Mouse (Mus musculus): ENCODE measurements at regions not wholly inside any gene's neighbourhood (a gene's known extent, or its start where the extent isn't known, plus 50 kb on each side); places are given as distances from the start of the nearest gene placed in this dataset.

GRCm38 (mm10) chr16:95848555-95849082, 142.1 kb downstream of the Psmg1 start:
- DNase-seq (ENCODE audit: low read depth, low spot score): no peak
- WGBS: 25% methylated on average over 6 of the region's 6 CpGs

DNA sequence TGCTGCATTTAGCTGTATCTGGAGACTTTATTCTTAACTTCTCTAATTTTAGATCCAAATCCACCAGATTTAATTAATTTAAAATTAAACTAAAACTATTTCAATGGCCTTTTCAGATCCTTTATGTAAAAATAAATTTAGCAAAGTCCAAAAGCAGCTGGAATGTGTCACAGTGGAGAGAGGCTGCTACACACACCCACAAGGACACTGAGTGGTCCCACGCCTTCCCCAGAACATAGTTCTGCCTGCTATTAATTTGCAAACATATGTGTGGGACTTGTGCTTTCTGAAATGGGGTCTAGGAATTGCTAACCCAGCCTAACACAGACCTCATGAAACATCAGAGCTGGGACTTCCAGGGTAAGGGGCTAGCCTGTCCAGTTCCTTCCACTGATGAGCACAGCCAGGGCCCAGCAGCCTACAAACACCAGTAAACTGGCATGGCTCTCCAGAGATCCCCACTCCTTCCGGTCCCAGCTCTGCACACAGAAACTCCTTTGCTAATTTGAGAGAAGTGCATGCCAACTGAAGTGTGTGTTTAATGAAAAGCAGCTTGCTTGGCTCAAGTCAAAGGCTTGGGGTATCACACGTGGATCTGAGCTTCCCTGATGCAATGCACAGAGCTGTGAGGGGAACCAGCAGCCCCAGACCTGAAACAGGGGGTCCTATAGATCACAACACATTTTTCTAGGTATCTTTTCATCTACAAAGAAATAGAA, 142.8 kb downstream of the Psmg1 start:
- DNase-seq (ENCODE audit: low read depth, low spot score): no peak
- WGBS: 39% methylated on average over 3 of the region's 3 CpGs

GRCm38 (mm10) chr16:95845323-95845860, 143.5 kb downstream of the Ets2 start:
- no peak for DNase-seq (ENCODE audit: low read depth, low spot score)

GRCm38 (mm10) chr16:95844691-95845090, 142.8 kb downstream of the Ets2 start:
- DNase-seq (ENCODE audit: low read depth, low spot score): no peak
- 36% methylated on average over 4 of the region's 4 CpGs for WGBS

More at GRCm38 (mm10) chr16:95845323-95845860, 143.5 kb downstream of the Ets2 start:
- 26% methylated on average over 10 of the region's 10 CpGs for WGBS

- 92% methylated on average over 3 of the region's 3 CpGs for WGBS
- DNase-seq (ENCODE audit: low read depth, low spot score): no peak
These were observed 140.9 kb downstream of the Ets2 start for GRCm38 (mm10) chr16:95842766-95843165.

DNA sequence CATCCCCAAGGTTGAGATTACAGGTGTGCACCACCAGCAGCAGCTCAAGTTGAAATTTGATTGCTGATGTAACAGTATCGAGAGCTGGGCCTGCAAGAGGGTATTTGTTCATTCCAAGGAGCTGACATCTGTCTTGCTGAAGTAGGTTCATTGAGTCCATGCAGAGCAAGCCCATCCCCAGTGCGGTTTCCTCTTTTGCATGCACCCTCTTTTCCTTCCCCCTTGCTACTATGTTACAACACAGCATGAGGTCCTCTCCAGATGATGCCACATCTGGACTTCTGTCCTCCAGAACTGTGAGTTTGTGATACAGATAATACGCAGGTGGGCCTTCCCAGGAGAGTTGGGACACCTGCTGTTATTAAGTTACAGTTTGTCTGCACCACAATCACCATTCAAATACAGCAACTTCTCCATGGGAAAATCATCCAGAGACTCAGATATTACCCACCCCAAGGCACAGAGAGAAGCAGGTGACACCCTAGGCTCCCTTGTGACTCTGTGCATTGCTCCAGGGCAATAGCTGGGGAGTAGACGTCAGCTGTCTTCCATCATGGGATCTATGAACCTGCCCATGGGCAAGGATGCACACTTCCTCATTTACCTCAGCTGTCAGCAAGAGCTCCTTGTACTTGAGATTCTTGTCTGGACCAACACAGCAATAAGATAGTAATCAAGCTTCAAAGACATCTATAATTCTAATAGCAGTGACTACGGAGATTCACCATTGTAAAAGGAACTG, 137.8 kb downstream of the Ets2 start:
- no peak for DNase-seq (ENCODE audit: low read depth, low spot score)
- 84% methylated on average over 5 of the region's 5 CpGs for WGBS

GRCm38 (mm10) chr16:95838886-95839430, 137.1 kb downstream of the Ets2 start:
- no peak for DNase-seq (ENCODE audit: low read depth, low spot score)

GRCm38 (mm10) chr16:95838478-95838846, 136.6 kb downstream of the Ets2 start:
- WGBS: 95% methylated on average over 3 of the region's 3 CpGs
- DNase-seq (ENCODE audit: low read depth, low spot score): no peak

More at GRCm38 (mm10) chr16:95838886-95839430, 137.1 kb downstream of the Ets2 start:
- WGBS: 31% methylated on average over 1 of the region's 1 CpGs

- no peak for DNase-seq (ENCODE audit: low read depth, low spot score)
- WGBS: 93% methylated on average over 5 of the region's 5 CpGs
These were observed 136.0 kb downstream of the Ets2 start for GRCm38 (mm10) chr16:95837723-95838477.

DNA sequence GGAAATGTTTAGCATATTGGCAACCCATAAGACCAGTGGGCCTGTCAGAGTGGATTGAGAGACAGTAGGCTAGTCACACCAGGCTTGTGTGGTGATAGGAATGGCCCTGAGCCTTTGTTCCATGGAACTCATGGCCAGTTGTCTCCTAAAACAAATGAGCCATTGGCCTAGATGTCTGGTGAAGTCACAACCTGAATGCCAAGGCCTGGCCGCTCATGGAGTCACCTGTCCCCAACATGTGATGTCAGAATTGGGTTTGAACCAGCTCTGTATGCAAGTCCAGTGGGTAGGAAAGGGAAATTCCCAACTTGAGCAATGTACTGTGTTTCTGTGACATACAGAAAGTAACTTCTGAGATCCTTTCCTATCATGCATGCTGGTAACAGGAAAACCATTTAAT, 134.1 kb downstream of the Ets2 start:
- 100% methylated on average over 1 of the region's 1 CpGs for WGBS
- DNase-seq (ENCODE audit: low read depth, low spot score): no peak

DNA sequence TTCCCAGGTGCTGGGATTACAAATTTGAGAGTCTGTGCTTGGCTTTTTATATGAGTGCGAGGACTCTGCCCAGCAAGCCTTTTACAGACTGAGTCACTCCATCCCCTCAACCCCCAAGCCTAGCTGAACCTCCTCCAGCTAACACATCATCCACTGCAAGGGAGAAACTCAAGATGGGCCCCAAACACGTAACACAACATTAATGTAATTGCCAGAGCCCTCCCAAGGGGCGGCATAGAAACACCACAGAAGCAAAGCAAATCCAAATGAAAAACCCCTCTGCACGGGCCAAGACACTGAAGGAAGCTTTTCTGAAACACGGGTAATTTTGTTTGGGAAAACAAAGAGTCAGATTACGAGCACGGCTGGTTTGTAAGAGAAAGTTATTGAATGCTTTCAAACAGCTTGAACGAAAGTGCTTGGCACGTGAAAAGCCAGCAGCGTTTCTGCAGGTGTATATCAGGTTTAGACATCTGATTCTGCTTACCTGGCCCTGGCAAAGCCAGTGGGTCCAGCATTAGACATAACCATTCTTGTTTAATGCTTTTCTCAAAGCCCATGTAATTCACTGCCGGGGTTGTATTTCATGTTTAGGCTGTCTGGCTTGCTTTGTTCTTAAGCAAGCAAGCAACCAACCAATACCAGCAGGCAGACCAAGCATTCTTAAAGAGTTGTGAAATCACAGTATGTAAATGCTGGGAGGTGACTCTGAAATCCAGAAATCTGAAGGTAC, 132.8 kb downstream of the Ets2 start:
- no peak for DNase-seq (ENCODE audit: low read depth, low spot score)
- WGBS: 60% methylated on average over 11 of the region's 11 CpGs

- 82% methylated on average over 10 of the region's 10 CpGs for WGBS
These were observed 131.6 kb downstream of the Ets2 start for GRCm38 (mm10) chr16:95833455-95833854.

DNA sequence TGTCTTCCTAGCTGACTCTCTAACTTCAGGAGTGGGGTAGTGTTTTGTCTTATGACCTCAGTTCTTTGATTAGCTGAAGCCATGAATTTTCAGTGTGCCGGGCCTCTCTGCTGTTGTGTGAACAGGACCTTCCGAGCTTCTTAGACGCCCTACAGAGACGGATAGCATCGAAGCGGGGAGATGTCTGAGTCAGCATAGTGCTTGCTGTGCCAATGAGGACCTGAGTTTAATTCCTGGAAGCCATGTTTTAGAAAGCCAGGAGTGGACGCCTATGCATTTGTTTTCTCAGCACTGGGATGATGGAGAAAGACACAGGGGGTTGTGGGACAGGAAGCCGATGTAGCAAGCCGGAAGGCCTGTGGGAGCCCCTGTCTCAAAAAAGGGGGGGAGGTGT, 130.5 kb downstream of the Ets2 start:
- WGBS: 87% methylated on average over 9 of the region's 9 CpGs
- no peak for DNase-seq (ENCODE audit: low read depth, low spot score)

More at GRCm38 (mm10) chr16:95833455-95833854, 131.6 kb downstream of the Ets2 start:
- no peak for DNase-seq (ENCODE audit: low read depth, low spot score)

GRCm38 (mm10) chr16:95831566-95832345, 129.9 kb downstream of the Ets2 start:
- WGBS: 31% methylated on average over 11 of the region's 11 CpGs
- no peak for DNase-seq (ENCODE audit: low read depth, low spot score)

GRCm38 (mm10) chr16:95827402-95827737, 125.5 kb downstream of the Ets2 start:
- WGBS: 65% methylated on average over 6 of the region's 6 CpGs
- no peak for DNase-seq (ENCODE audit: low read depth, low spot score)

DNA sequence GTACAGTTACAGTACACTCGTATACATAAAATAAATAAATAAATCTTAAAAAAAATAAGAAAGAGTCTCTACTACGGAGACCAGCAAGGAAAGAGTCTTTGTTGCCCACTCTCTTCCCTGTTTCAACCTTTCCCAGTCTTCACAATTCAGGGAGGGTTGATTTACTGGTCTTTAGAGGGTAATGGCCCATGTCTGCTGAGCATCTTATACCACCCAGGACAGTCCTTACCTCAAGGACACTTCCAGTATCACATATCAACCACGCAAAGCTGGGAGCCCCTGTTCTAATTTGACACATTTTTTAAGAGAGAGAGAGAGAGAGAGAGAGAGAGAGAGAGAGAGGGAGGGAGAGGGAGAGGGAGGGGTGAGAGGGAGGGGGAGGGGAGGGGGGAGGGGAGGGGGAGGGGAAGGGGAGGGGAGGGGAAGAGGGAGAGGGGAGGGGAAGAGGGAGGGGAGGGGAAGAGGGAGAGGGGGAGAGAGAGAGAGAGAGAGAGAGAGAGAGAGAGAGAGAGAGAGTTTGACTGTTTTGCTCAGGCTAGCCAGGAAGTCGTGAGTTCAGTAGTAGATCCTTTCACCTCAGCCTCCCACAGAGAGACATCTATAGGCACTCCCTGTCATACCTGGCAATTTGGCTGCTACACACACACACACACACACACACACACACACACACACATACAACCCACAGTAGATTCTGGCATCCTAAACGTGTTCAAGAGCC, 125.0 kb downstream of the Ets2 start:
- 81% methylated on average over 5 of the region's 5 CpGs for WGBS
- DNase-seq (ENCODE audit: low read depth, low spot score): no peak

- WGBS: 43% methylated on average over 5 of the region's 5 CpGs
- DNase-seq (ENCODE audit: low read depth, low spot score): no peak
These were observed 123.8 kb downstream of the Ets2 start for GRCm38 (mm10) chr16:95825723-95826122.

Data from large intestine, adult 2 months (tissue).